Mouse (Mus musculus) MEL (cell line): ENCODE measurements around the gene Olfr39. TPM values are rescaled to one million over a fixed set of nuclear protein-coding genes. Genes with fewer than 3 reads are reported as not detected.

Experiments
- DNase-seq: peaks from one replicate; pipeline ENCODE4 v3.0.0; 2011; ENCODE audit warnings: low read depth, low spot score
- H3K27ac ChIP-seq: 2 replicates; pipeline ENCODE4 v1.5.1; 2012; ENCODE audit warnings: low read depth, mild to moderate bottlenecking, control low read depth, low read length, moderate library complexity; ENCODE audit not compliant: control insufficient read depth
- H3K27me3 ChIP-seq, 2 experiments: fragments of 150-350 bp in 1 of 2; sonication (generic) in 1 of 2; 2 replicates each; pipeline ENCODE4 v1.6.1; 2012; ENCODE audit warnings: low read length in 2 of 2, mild to moderate bottlenecking in 2 of 2, improper control_type of control experiment in 1 of 2, moderate library complexity in 1 of 2; ENCODE audit not compliant: insufficient read depth in 2 of 2, control insufficient read depth in 1 of 2
- H3K36me3 ChIP-seq, 2 experiments: 2 replicates each; pipeline ENCODE4 v1.6.1; 2012 to 2014; ENCODE audit warnings: low read length in 2 of 2, improper control_type of control experiment in 1 of 2, inconsistent platforms in 1 of 2, mild to moderate bottlenecking in 1 of 2; ENCODE audit not compliant: insufficient read depth in 2 of 2, control insufficient read depth in 1 of 2
- H3K4me1 ChIP-seq, 2 experiments: fragments of 150-350 bp in 1 of 2; sonication (generic) in 1 of 2; 2 replicates each; pipeline ENCODE4 v1.6.1; 2012; ENCODE audit warnings: low read length in 2 of 2, improper control_type of control experiment in 1 of 2, mild to moderate bottlenecking in 1 of 2; ENCODE audit not compliant: insufficient read depth in 2 of 2, control insufficient read depth in 1 of 2
- H3K4me3 ChIP-seq, 2 experiments: fragments of 150-350 bp in 1 of 2; sonication (generic) in 1 of 2; 2 replicates each; pipeline ENCODE4 v1.5.1; 2012; ENCODE audit warnings: low read depth in 2 of 2, low read length in 2 of 2, mild to moderate bottlenecking in 2 of 2, moderate library complexity in 2 of 2, control low read depth in 1 of 2, improper control_type of control experiment in 1 of 2; ENCODE audit not compliant: control insufficient read depth in 1 of 2, insufficient read depth in 1 of 2
- H3K79me2 ChIP-seq: 2 replicates; pipeline ENCODE4 v1.6.1; 2012; ENCODE audit warnings: mild to moderate bottlenecking, low read length, moderate library complexity; ENCODE audit not compliant: control insufficient read depth, poor library complexity, insufficient read depth
- H3K9ac ChIP-seq: 2 replicates; pipeline ENCODE4 v1.6.1; 2012; ENCODE audit warnings: low read depth, mild to moderate bottlenecking, control low read depth, low read length, moderate library complexity; ENCODE audit not compliant: control insufficient read depth, poor library complexity, severe bottlenecking
- H3K9me3 ChIP-seq: fragments of 150-350 bp; sonication (generic); replicated peaks from 2 replicates; pipeline ENCODE4 v1.6.1; 2012; ENCODE audit warnings: mild to moderate bottlenecking, low read length, improper control_type of control experiment, moderate library complexity; ENCODE audit not compliant: insufficient read depth
- BHLHE40 ChIP-seq: IDR thresholded peaks from 2 replicates; pipeline ENCODE4 v1.6.1; 2012; ENCODE audit warnings: low read depth, mild to moderate bottlenecking, inconsistent platforms, low read length, improper control_type of control experiment, borderline replicate concordance
- CHD2 ChIP-seq: IDR thresholded peaks from 2 replicates; pipeline ENCODE4 v1.6.1; 2011; ENCODE audit warnings: low read length, improper control_type of control experiment
- E2F4 ChIP-seq: IDR thresholded peaks from 2 replicates; pipeline ENCODE4 v1.6.1; 2011; ENCODE audit warnings: low read depth, low read length, improper control_type of control experiment, borderline replicate concordance
- ELF1 ChIP-seq: IDR thresholded peaks from 2 replicates; pipeline ENCODE4 v1.6.1; 2014; ENCODE audit warnings: low read depth, mild to moderate bottlenecking, inconsistent platforms, low read length, improper control_type of control experiment, moderate library complexity
- EP300 ChIP-seq, 2 experiments: IDR thresholded peaks; 2 replicates each; pipeline ENCODE4 v1.6.1; 2011; ENCODE audit warnings: improper control_type of control experiment in 2 of 2, low read length in 2 of 2, low read depth in 1 of 2, mild to moderate bottlenecking in 1 of 2
- GABPA ChIP-seq: IDR thresholded peaks from 2 replicates; pipeline ENCODE4 v1.6.1; 2012; ENCODE audit warnings: low read depth, mild to moderate bottlenecking, inconsistent platforms, low read length, improper control_type of control experiment, moderate library complexity
- KAT2A ChIP-seq: conservative IDR thresholded peaks from 2 replicates; pipeline ENCODE4 v1.6.1; 2012; ENCODE audit warnings: low read depth, low read length, improper control_type of control experiment, inconsistent platforms
- MXI1 ChIP-seq: IDR thresholded peaks from 2 replicates; pipeline ENCODE4 v1.6.1; 2011; ENCODE audit warnings: mild to moderate bottlenecking, low read depth, low read length, improper control_type of control experiment
- MYB ChIP-seq: IDR thresholded peaks from 2 replicates; pipeline ENCODE4 v1.6.1; 2011; ENCODE audit warnings: mild to moderate bottlenecking, low read depth, low read length, improper control_type of control experiment
- NELFE ChIP-seq: IDR thresholded peaks from 2 replicates; pipeline ENCODE4 v1.6.1; 2011; ENCODE audit warnings: low read depth, low read length, improper control_type of control experiment
- NRF1 ChIP-seq: IDR thresholded peaks from 2 replicates; pipeline ENCODE4 v1.6.1; 2014; ENCODE audit warnings: low read depth, mild to moderate bottlenecking, inconsistent platforms, low read length, improper control_type of control experiment, moderate library complexity; ENCODE audit not compliant: poor library complexity, insufficient read depth, severe bottlenecking
- POLR2A ChIP-seq, 2 experiments: IDR thresholded peaks; 2 replicates each; pipeline ENCODE4 v1.6.1; 2011 to 2012; ENCODE audit warnings: low read length in 2 of 2, mild to moderate bottlenecking in 2 of 2, control low read depth in 1 of 2, improper control_type of control experiment in 1 of 2, low read depth in 1 of 2, moderate library complexity in 1 of 2; ENCODE audit not compliant: control insufficient read depth in 1 of 2, insufficient read depth in 1 of 2, poor library complexity in 1 of 2
- POLR2AphosphoS2 ChIP-seq: IDR thresholded peaks from 2 replicates; pipeline ENCODE4 v1.6.1; 2011; ENCODE audit warnings: low read length, improper control_type of control experiment
- POLR2AphosphoS5 ChIP-seq: IDR thresholded peaks from 2 replicates; pipeline ENCODE4 v1.6.1; 2012; ENCODE audit warnings: low read depth, borderline replicate concordance, mild to moderate bottlenecking, inconsistent platforms, low read length, moderate library complexity, mixed read lengths
- RAD21 ChIP-seq: IDR thresholded peaks from 2 replicates; pipeline ENCODE4 v1.6.1; 2011; ENCODE audit warnings: mild to moderate bottlenecking, low read depth, low read length, improper control_type of control experiment
- RCOR1 ChIP-seq: IDR thresholded peaks from 2 replicates; pipeline ENCODE4 v1.6.1; 2012; ENCODE audit warnings: low read depth, mild to moderate bottlenecking, inconsistent platforms, low read length, improper control_type of control experiment
- SIN3A ChIP-seq: IDR thresholded peaks from 2 replicates; pipeline ENCODE4 v1.6.1; 2012; ENCODE audit warnings: low read length, improper control_type of control experiment, inconsistent platforms
- SMC3 ChIP-seq: IDR thresholded peaks from 2 replicates; pipeline ENCODE4 v1.6.1; 2011; ENCODE audit warnings: low read depth, low read length, improper control_type of control experiment
- TBP ChIP-seq: IDR thresholded peaks from 2 replicates; pipeline ENCODE4 v1.8.0; 2011; ENCODE audit warnings: low read depth, low read length, improper control_type of control experiment
- TCF12 ChIP-seq: IDR thresholded peaks from 2 replicates; pipeline ENCODE4 v1.6.1; 2014; ENCODE audit warnings: low read depth, mild to moderate bottlenecking, inconsistent platforms, low read length, improper control_type of control experiment, moderate library complexity
- USF2 ChIP-seq, 2 experiments: IDR thresholded peaks; 2 replicates each; pipeline ENCODE4 v1.6.1; 2011 to 2012; ENCODE audit warnings: improper control_type of control experiment in 2 of 2, low read length in 2 of 2, borderline replicate concordance in 1 of 2, inconsistent platforms in 1 of 2, low read depth in 1 of 2, mild to moderate bottlenecking in 1 of 2; ENCODE audit not compliant: insufficient read depth in 1 of 2
- ZC3H11A ChIP-seq: IDR thresholded peaks from 2 replicates; pipeline ENCODE4 v1.6.1; 2012; ENCODE audit warnings: low read depth, mild to moderate bottlenecking, inconsistent platforms, low read length, improper control_type of control experiment
- ZMIZ1 ChIP-seq: IDR thresholded peaks from 2 replicates; pipeline ENCODE4 v1.6.1; 2012; ENCODE audit warnings: low read depth, mild to moderate bottlenecking, inconsistent platforms, low read length, improper control_type of control experiment, moderate library complexity
- ZNF384 ChIP-seq: IDR thresholded peaks from 2 replicates; pipeline ENCODE4 v1.6.1; 2012; ENCODE audit warnings: low read depth, mild to moderate bottlenecking, inconsistent platforms, low read length, improper control_type of control experiment
- polyA plus RNA-seq, 2 experiments: library from polyadenylated mRNA; stranded (reverse) in 1 of 2; unstranded in 1 of 2; fragments of >175 nt in 1 of 2; fragments of >200 nt in 1 of 2; gene quantifications; 2 replicates each; pipeline versions ENCODE4 v1.2.1 to v1.2.4; 2012; ENCODE audit warnings: low replicate concordance in 2 of 2, low read depth in 1 of 2; ENCODE audit not compliant: insufficient read length in 2 of 2, insufficient read depth in 1 of 2, missing spikeins in 1 of 2
- total RNA-seq: library from RNA; depleted of rRNA; stranded (reverse); fragments of 300-350 nt; gene quantifications from 2 replicates; pipeline ENCODE4 v1.2.3, GENCODE M21; 2012; rRNA removed

Gene Olfr39
- not detected in 2 replicates for total RNA-seq
- not detected for polyA plus RNA-seq

- no peaks in the 10 kb centered on the region for H3K79me2 ChIP-seq
- H3K27ac ChIP-seq: no peak within 1 kb of the TSS
- no peaks in the 10 kb centered on the region for H3K4me1 ChIP-seq
- H3K36me3 ChIP-seq: no peaks in the 10 kb centered on the region
- H3K9ac ChIP-seq: no peak within 1 kb of the TSS
- H3K4me3 ChIP-seq: no peak within 1 kb of the TSS
- H3K27me3 ChIP-seq: peaks cover 0 to 1% of the 10 kb centered on the region in 2 experiments; a peak in 3 of 4 replicates
- DNase-seq: no peak
- H3K9me3 ChIP-seq: no peaks in the 10 kb centered on the region
- TF ChIP-seq POLR2A (IDR thresholded peaks at IDR 0.05; ENCODE audit: control insufficient read depth in 1 of 2, insufficient read depth in 1 of 2, low read depth in 1 of 2, low read length in 2 of 2, poor library complexity in 1 of 2) (no peak), ZC3H11A (no peak), POLR2AphosphoS5 (no peak), ELF1 (no peak), NELFE (no peak), ZNF384 (no peak), TCF12 (no peak), NRF1 (no peak), ZMIZ1 (no peak), MXI1 (no peak), RCOR1 (no peak), SMC3 (no peak), CHD2 (no peak), TBP (no peak), SIN3A (no peak), GABPA (no peak), BHLHE40 (no peak), RAD21 (no peak), USF2 (IDR thresholded peaks at IDR 0.05; ENCODE audit: borderline replicate concordance in 1 of 2, insufficient read depth in 1 of 2, low read depth in 1 of 2, low read length in 2 of 2) (no peak), MYB (no peak)
Measured at GRCm38 (mm10) chr9:20282051-20282450, at the start of gene Olfr39. Gene Olfr39, plus strand, starts transcription at chr9:20282351.

GRCm38 (mm10) chr9:20236819-20237218 lies 45.3 kb upstream of the Olfr39 start, which contains the start of gene Olfr872:
Gene Olfr872, plus strand, starts transcription at chr9:20237119.
- Histone ChIP-seq H3K27ac (peak within 1 kb of the TSS; percentile 93), H3K4me1 (peaks cover 3 to 20% of the 10 kb centered on the region in 2 experiments), H3K4me3 (peak within 1 kb of the TSS; percentile 35 to 55; a peak in 3 of 4 replicates), H3K9ac (peak within 1 kb of the TSS; percentile 71), H3K27me3 (no peaks in the 10 kb centered on the region), H3K79me2 (no peaks in the 10 kb centered on the region), H3K9me3 (no peaks in the 10 kb centered on the region), H3K36me3 (peaks cover 0 to 11% of the 10 kb centered on the region in 2 experiments; a peak in 2 of 4 replicates)
- no peak for DNase-seq
- TF ChIP-seq RAD21 (no peak), E2F4 (no peak), EP300 (IDR thresholded peaks at IDR 0.05; ENCODE audit: low read depth in 1 of 2, low read length in 2 of 2) (no peak), ZC3H11A (no peak), POLR2A (IDR thresholded peaks at IDR 0.05; ENCODE audit: control insufficient read depth in 1 of 2, insufficient read depth in 1 of 2, low read depth in 1 of 2, low read length in 2 of 2, poor library complexity in 1 of 2) (no peak), ZMIZ1 (no peak), KAT2A (0 out of 2 replicates have a peak, but pooled peaks have one; percentile 3), POLR2AphosphoS2 (no peak)
